Mouse (Mus musculus): ENCODE results near the gene St6galnac6.

- TF ChIP-seq CTCF (IDR thresholded peaks at IDR 0.05; ENCODE audit: borderline replicate concordance, insufficient read depth, low read length), result no peak
- no peak for TF ChIP-seq POLR2A (IDR thresholded peaks at IDR 0.05; ENCODE audit: low read depth, low read length)
These were observed 55.4 kb downstream of the St6galnac6 start for GRCm38 (mm10) chr2:32654743-32655393.

All from embryonic fibroblast, embryonic 13.5 days (primary cell).